Mouse (Mus musculus): ENCODE data around the gene Apoc3.
A peak's percentile ranks its signal among the peaks of the same experiment; 100 is the strongest.

DNA sequence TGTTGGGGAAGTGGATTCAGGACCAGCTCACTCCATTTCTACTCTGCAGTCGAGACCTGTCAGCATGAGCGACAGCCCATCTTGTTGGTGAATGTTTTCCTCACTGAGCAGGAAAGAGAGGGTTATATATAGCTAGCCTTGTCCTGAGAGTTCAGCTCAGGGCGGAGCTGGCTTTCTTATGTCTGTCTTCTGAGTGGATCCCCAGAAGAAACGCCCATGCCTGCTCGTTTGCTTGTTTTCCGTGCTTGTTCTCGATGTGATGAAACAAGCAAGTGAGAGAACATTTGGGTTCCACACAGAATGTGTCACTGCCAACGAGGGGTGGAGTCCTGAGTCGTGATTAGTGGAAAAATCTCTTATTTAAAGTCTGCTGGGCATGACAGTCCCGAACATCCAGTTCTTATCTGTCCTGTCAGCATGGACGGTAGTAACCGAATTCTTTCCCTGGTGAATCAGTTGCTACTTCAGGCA is 38.7 kb downstream of the Apoc3 start:
- TF ChIP-seq CTCF (IDR thresholded peaks at IDR 0.05; ENCODE audit: insufficient read depth, low read length) (no peak), POLR2A (IDR thresholded peaks at IDR 0.05; ENCODE audit: borderline replicate concordance, extremely low read depth, low read depth, low read length) (peak; percentile 33; the same call in 1 of the 2 replicates)

All from lung, adult 2 months (tissue).